Mouse (Mus musculus) adrenal gland, postnatal 4 days (tissue): Measurements from ENCODE around the gene Creb3l1. TPM values are rescaled to one million over a fixed set of nuclear protein-coding genes. Genes with fewer than 3 reads are reported as not detected.

Experiments
- DNase-seq, 2 experiments: peaks; one replicate each; pipeline ENCODE4 v3.0.0; 2021 to 2022; ENCODE audit warnings: low spot score in 2 of 2, mixed read lengths in 2 of 2
- microRNA-seq: library from miRNA; unstranded; fragments of <30 nt; microRNA quantifications from one replicate; pipeline ENCODE4 v1.2.0, GENCODE M21; 2021
- total RNA-seq, 2 experiments: library from RNA; stranded (reverse); gene quantifications; 2 replicates each; pipeline ENCODE4 v1.2.3; 2021

The Creb3l1 gene
- total RNA-seq, 2 experiments from 2014 or later: 20.0 to 22.7 TPM

- no peak for DNase-seq
Observed at GRCm38 (mm10) chr2:91947397-91948150, 76.7 kb downstream of the Creb3l1 start.

- DNase-seq: no peak
Observed at GRCm38 (mm10) chr2:91946836-91947235, 77.5 kb downstream of the Creb3l1 start.

- no peak for DNase-seq
Observed at GRCm38 (mm10) chr2:91945483-91945882, 78.8 kb downstream of the Creb3l1 start, which contains the start of gene Gm9821. Gene Gm9821, plus strand, starts transcription at chr2:91945703.

- peak; percentile 61 to 62 for DNase-seq
Observed at GRCm38 (mm10) chr2:91944170-91944950, 79.9 kb downstream of the Creb3l1 start.

GRCm38 (mm10) chr2:91942356-91942755 is 81.9 kb downstream of the Creb3l1 start:
- DNase-seq: no peak

- DNase-seq: no peak
Observed at GRCm38 (mm10) chr2:91939303-91939935, 84.9 kb downstream of the Creb3l1 start.

- DNase-seq: no peak
Observed at GRCm38 (mm10) chr2:91936154-91936553, 88.1 kb downstream of the Creb3l1 start.

- no peak for DNase-seq
Observed at GRCm38 (mm10) chr2:91934826-91935525, 89.3 kb downstream of the Creb3l1 start.

GRCm38 (mm10) chr2:91934016-91934415 is 90.3 kb downstream of the Creb3l1 start:
- DNase-seq: no peak

GRCm38 (mm10) chr2:91933471-91933870 is 90.8 kb downstream of the Creb3l1 start:
- no peak for DNase-seq

GRCm38 (mm10) chr2:91932737-91933350 is 91.5 kb downstream of the Creb3l1 start:
- DNase-seq: no peak

Small RNA genes lying within 50 kb of the gene (microRNA-seq; reads per million reads assigned to microRNA genes)
- not detected for gene Mir6999

Other genes with a start within 250 kb of the Creb3l1 start
- under 1 TPM; 0.34 to 0.42 TPM for gene Chrm4, start 97.3 kb downstream of the Creb3l1 start, total RNA-seq
- gene Mdk, start 92.2 kb downstream of the Creb3l1 start, total RNA-seq: 100 to 1,000 TPM in 1 of 2 experiments, 10 to 100 TPM in 1; 79.3 to 138 TPM
- gene Gm9821, start 78.8 kb downstream of the Creb3l1 start, total RNA-seq: not detected
- 10 to 100 TPM; 91.3 to 98.4 TPM for gene Dgkz, start 48.6 kb downstream of the Creb3l1 start, total RNA-seq
- gene Phf21a, start 68.6 kb upstream of the Creb3l1 start, total RNA-seq: 100 to 1,000 TPM; 108 to 115 TPM